Mouse (Mus musculus): Measurements from ENCODE around the gene Vstm5.
"Not testable (repeated sequence)": the region's sequence is repeated elsewhere in the genome, so short reads cannot be mapped to it uniquely, and the experiment has no call there.

Vstm5 gene

DNA sequence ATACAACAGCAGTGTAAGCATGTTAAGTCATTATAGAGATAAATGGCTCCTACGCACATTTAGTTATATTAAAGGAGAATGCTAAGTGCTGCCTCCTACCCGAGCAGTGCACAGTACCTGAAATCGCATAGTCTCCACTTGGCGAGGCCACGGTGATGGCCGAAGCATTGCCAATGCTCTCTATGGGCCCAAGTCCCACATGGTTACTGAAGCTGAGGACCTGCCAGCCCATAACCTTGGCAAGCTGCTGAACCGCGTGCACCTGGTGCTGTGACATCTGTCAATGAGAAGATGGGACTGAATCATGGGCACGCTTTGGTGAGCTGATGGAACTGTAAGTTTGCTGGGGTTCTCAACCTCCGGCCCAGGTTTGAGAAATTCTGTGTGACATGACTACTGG, 24.6 kb downstream of the Vstm5 start:
- DNase-seq = no peak

- DNase-seq = no peak
These were observed 35.1 kb downstream of the Vstm5 start for GRCm38 (mm10) chr9:15273981-15274380.

GRCm38 (mm10) chr9:15276855-15277254, 38.0 kb downstream of the Vstm5 start:
- DNase-seq = no peak

DNA sequence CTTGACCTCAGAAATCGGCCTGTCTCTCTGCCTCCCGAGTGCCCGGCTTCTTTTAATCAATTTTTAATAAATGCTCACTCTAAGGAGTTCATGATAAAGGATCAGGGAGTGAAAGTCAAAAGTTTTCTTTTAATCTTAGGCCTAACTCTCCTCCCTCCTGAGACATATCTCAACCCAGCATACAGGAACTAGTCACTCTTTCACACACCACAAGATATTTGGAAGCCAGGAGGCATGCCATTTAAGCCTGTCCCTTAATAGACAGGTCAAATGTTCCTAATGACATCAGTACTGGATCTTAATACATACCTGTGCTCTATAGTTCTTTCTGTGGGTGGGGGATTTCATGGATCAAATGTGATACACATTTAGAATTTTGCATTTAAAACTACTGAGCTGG, 39.5 kb downstream of the Vstm5 start:
- DNase-seq = no peak

DNA sequence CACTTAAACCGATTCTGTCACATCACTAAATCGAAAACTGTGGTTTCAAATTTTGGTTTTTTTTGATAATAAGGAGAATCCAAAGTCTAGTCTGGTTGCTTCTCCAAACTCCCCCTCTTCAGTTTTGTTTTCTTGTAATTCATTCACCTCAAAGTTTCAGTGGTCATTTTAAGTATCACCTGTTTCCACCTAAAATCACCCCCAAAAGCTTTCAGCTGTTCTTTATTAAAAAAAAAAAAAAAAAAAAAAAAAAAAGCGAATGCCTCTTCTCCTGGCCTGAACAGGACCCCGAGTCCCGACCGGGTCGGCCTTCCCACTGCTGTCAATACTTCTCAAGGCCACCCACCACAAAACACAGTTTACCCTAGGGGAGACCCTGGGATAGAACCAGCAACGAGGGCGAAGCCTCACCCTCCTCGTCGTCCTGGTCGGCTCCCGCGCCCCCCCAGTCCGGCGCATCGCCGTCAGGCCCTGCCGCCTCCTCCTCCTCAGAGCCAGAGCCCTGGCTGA, 40.3 kb downstream of the Vstm5 start:
- DNase-seq = no peak

- DNase-seq = peak; percentile 94 to 96
These were observed 41.0 kb downstream of the Vstm5 start, which contains the start of gene Med17 for GRCm38 (mm10) chr9:15279649-15280490. Med17 (minus strand) TSS chr9:15279931.

DNA sequence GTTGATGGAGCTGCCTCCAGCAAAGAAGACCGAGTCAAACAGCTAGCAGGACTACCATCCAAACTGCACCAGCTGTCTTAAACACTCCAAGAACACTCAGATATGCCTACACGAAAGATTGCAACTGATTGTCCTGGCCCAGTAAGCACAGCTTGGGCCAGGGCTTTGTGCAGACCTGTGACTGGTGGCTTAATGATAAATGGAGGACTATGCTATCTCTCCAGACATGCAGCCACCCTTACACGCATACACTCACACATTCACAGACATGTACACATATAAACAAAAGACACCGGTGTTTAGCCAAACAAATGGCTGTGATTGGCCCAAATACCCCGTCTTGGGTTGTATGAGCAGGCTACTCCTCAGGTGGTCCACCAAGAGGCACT, 41.6 kb downstream of the Vstm5 start:
- DNase-seq = peak in 1 of 2 experiments; percentile 13

DNA sequence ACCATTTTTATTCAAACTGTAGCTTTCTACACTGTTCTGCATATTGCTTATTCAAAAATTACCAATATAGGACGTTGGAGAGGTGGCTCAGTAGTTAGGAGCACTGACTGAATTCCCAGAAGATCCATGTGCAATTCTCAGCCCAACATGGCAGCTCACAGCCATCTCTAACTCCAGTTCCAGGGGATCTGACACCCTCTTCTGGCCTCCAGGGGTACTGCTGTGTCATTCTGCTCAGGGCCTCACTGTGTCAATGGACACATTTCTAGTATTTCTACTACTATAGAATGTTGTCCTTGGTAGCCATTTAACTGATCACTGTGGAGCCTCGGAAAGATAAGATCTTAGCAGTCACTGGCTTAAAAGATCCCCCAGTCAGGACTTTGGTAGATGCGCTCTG, 46.6 kb downstream of the Vstm5 start:
- DNase-seq = peak; percentile 19 to 31

GRCm38 (mm10) chr9:15287846-15288245, 49.0 kb downstream of the Vstm5 start:
- DNase-seq = no peak

DNA sequence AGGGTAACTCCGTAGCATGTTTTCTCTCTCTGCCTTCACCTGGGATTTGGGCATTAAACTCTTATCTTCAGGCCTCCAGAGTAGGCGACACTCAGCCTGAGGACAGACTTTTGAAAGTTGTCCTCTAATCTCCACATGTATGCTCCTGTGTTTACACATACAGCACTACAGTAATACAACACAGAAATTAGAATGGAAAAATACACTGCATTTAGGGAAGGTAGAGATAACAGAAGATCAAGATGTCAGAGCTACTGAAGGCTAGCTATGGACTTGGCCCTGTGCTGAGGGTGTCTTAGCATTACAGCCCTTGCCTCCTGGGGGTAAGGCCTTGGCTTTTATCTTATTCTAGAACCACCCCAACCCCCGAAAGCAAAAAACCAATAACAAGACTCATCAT, 49.6 kb downstream of the Vstm5 start:
- DNase-seq = no peak

GRCm38 (mm10) chr9:15289251-15289650, 50.4 kb downstream of the Vstm5 start:
- no peak for DNase-seq

DNA sequence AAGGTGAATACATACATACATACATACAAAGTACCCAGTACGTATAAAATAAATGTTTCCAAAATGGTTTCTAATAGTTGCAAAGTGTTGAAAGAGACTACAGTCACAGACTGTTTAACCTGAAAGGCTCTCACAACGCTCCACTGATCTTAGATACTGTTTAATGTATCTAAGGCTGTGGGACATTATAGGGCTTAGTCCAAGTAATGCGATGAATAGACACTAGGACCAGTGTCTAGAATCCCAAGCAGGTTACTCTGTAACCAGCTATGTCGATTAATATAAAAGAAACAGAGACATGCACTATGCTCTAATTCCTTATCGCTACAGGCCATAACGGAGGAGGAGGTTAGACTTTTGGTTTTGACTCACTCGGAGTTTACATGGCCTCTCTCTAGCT, 58.3 kb downstream of the Vstm5 start:
- DNase-seq = no peak

- DNase-seq = no peak
These were observed 59.6 kb downstream of the Vstm5 start for GRCm38 (mm10) chr9:15298451-15298850.

- no peak for DNase-seq
These were observed 61.2 kb downstream of the Vstm5 start for GRCm38 (mm10) chr9:15300056-15300455.

DNA sequence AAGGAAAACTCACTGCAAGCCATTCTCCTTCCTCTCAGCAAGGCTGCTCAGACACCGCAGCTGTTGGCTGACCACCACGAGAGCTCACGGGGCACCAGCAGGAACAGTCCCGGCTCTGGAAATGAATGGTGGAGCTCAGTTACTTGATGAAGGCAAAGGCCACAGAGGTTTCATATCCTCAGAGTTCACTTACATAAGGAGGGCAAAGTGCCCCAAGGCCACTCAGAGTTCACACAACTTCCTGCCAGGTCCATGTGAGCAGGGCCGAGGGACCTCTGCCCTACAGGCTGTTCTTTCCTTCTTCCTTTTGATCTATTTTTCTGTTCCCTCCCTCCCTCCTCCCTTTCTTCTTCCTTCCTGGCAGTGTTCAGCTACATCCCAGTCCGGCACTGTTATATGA, 62.6 kb downstream of the Vstm5 start:
- peak; percentile 44 to 65 for DNase-seq

GRCm38 (mm10) chr9:15302006-15302405, 63.2 kb downstream of the Vstm5 start:
- not testable (repeated sequence) for DNase-seq

DNA sequence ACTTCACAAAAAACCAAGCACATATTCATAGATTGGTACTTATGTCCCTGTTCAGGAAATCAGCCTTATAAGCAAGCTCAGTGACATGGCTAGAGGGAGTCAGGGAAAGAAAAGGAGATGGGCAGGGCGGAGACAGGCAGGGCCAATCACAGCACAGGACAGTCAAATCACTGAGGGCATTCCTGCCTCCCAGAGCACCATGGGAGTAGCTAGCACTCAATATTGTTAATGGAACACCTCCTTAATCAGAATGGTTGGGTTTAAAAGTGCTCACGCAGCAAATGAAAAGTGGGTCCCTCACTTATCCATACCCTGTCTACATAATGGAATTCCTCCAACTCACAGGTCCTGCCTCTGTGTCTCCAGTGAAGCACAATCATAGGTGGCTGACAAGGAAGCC, 64.0 kb downstream of the Vstm5 start:
- peak in 1 of 2 experiments; percentile 24 for DNase-seq

DNA sequence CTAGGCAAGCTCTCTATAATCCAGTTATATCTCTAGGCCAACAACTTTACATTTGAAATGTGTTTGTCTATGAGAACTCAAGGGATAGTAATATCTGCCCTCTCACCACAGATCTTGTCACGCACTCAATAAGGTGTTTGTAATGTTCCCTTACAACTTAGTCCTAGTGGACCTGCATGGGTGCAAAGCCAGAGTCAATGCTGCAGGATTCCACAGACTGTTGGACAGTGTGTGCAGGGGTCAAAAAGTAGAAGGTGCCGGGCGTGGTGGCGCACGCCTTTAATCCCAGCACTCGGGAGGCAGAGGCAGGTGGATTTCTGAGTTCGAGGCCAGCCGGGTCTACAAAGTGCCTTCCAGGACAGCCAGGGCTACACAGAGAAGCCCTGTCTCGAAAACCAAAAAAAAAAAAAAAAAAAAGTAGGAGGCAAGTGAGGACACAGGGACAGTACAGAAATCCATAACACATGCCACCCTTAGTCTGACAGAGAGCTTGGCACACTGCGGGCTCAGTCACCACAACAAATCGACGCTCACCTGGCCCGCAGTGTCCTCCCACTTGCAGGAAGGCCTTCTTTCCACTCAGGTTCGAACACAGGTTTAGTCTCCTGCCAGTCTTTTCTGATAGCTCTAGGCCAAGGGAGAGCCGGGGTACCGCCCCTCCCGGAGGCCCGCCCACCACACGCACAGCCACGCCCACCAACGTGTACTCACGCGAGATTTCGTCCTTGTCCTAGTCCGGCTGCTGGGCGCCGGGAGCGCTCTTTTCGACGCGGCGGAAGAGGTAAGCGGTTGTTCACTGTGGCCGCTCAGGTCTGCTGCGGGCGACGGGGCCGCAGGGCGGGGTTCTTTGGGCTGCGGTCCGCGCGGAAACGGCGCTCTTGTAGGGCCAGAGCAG, 66.9 kb downstream of the Vstm5 start, which contains the start of gene Taf1d:
Gene Taf1d (plus strand): TSS at position 712 of the 895 bp plus-strand sequence.
- DNase-seq = peak; percentile 99

GRCm38 (mm10) chr9:15306398-15307119, 67.7 kb downstream of the Vstm5 start, which contains the start of gene 4931406C07Rik:
4931406C07Rik (minus strand) TSS chr9:15306448.
- no peak for DNase-seq

GRCm38 (mm10) chr9:15307257-15307656, 68.4 kb downstream of the Vstm5 start:
- no peak for DNase-seq

DNA sequence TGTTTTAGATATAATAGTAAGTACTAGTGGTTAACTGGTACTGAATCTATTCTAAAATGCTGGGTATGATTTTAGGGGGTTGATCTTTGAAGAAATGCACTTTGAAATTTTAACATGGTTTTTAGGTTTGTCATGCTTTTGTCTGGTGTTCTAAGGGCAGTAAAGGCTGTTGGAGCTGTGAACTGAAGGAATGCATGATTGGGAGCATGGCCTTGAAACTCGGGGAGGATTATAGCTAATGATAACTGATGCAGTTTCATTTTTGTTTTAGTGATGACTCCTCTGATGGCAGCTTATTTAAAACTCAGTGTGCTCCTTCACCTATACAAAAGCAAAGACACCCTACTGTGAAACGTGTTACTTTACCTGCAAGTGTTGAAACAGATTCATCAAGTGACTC, 69.4 kb downstream of the Vstm5 start:
- DNase-seq = no peak

All from kidney, postnatal 4 days (tissue).